Mouse (Mus musculus) liver, adult 2 months (tissue): ENCODE data around the gene Mybpc1.

Experiments used
- CTCF ChIP-seq: fragments of 200-500 bp; IDR thresholded peaks from 2 replicates; pipeline ENCODE4 v1.5.1; 2011; ENCODE audit warnings: low read depth, low read length, control low read depth
- POLR2A ChIP-seq: fragments of 200-500 bp; IDR thresholded peaks from 2 replicates; pipeline ENCODE4 v1.6.1; 2011; ENCODE audit warnings: low read length, control low read depth; ENCODE audit not compliant: insufficient read depth; ENCODE audit errors: extremely low read depth

- TF ChIP-seq POLR2A (no peak), CTCF (no peak)
Measured at GRCm38 (mm10) chr10:88626176-88626575, 21.2 kb upstream of the Mybpc1 start.
